Mouse (Mus musculus) thymus, adult 2 months (tissue): ENCODE data around the gene Sirt7. TPM values are rescaled to one million over a fixed set of nuclear protein-coding genes. Genes with fewer than 3 reads are reported as not detected.

Source experiments
- DNase-seq: peaks from one replicate; pipeline ENCODE4 v3.0.0; 2021
- H3K27ac ChIP-seq: fragments of 200-500 bp; 2 replicates; pipeline ENCODE4 v1.5.1; 2012; ENCODE audit warnings: low read length, control low read depth; ENCODE audit not compliant: control insufficient read depth, insufficient read depth
- H3K27me3 ChIP-seq: fragments of 200-500 bp; 2 replicates; pipeline ENCODE4 v1.6.1; 2012; ENCODE audit warnings: mild to moderate bottlenecking, low read length, moderate library complexity, mixed read lengths; ENCODE audit not compliant: control insufficient read depth, insufficient read depth
- H3K36me3 ChIP-seq: fragments of 200-500 bp; 2 replicates; pipeline ENCODE4 v1.6.1; 2012; ENCODE audit warnings: mild to moderate bottlenecking, low read length, moderate library complexity; ENCODE audit not compliant: control insufficient read depth, insufficient read depth
- H3K4me1 ChIP-seq: fragments of 200-500 bp; replicated peaks from 2 replicates; pipeline ENCODE4 v1.6.1; 2012; ENCODE audit warnings: low read length; ENCODE audit not compliant: control insufficient read depth, insufficient read depth
- H3K4me3 ChIP-seq: fragments of 200-500 bp; 2 replicates; pipeline ENCODE4 v1.5.1; 2012; ENCODE audit warnings: mild to moderate bottlenecking, low read length, control low read depth, moderate library complexity; ENCODE audit not compliant: control insufficient read depth, insufficient read depth
- CTCF ChIP-seq: fragments of 200-500 bp; IDR thresholded peaks from 2 replicates; pipeline ENCODE4 v1.5.1; 2012; ENCODE audit warnings: mild to moderate bottlenecking, control low read depth, low read length, moderate library complexity, borderline replicate concordance; ENCODE audit not compliant: control insufficient read depth, poor library complexity, insufficient read depth; ENCODE audit errors: extremely low read depth
- POLR2A ChIP-seq: fragments of 200-500 bp; IDR thresholded peaks from 2 replicates; pipeline ENCODE4 v1.6.1; 2012; ENCODE audit warnings: mild to moderate bottlenecking, low read length, control low read depth, moderate library complexity; ENCODE audit not compliant: control insufficient read depth, poor library complexity, insufficient read depth; ENCODE audit errors: extremely low read depth
- WGBS: fragments of 180-500 bp; shearing (Covaris S2); methylation state at CpG from one replicate; pipeline ENCODE4 v1.1.7; 2018; 5-methylcytosine and 5-hydroxymethylcytosine counted together
- polyA plus RNA-seq: library from polyadenylated mRNA; depleted of rRNA; stranded (reverse); fragments of >200 nt; gene quantifications from 2 replicates; pipeline ENCODE4 v1.2.3, GENCODE M21; 2012

The Sirt7 gene
- polyA plus RNA-seq, 1 experiment: 184 TPM

GRCm38 (mm10) chr11:120651872-120652271 lies 26.8 kb upstream of the Sirt7 start:
- Histone ChIP-seq H3K27me3 (no peaks in the 10 kb centered on the region), H3K4me3 (no peak overlapping the region), H3K4me1 (peaks cover 11% of the 10 kb centered on the region), H3K27ac (no peak overlapping the region), H3K36me3 (no peaks in the 10 kb centered on the region)
- TF ChIP-seq POLR2A (no peak), CTCF (no peak)
- WGBS: 96% methylated on average over 3 of the region's 3 CpGs
- no peak for DNase-seq

GRCm38 (mm10) chr11:120648001-120648476 lies 23.0 kb upstream of the Sirt7 start, which contains the start of gene Myadml2:
TSS of gene Myadml2 (minus strand) at chr11:120648158.
- Histone ChIP-seq H3K27me3 (no peaks in the 10 kb centered on the region), H3K36me3 (no peaks in the 10 kb centered on the region), H3K27ac (0 out of 2 replicates have a peak within 1 kb of the TSS, but pooled peaks have one; percentile 34), H3K4me3 (peak within 1 kb of the TSS; percentile 46), H3K4me1 (peaks cover 14% of the 10 kb centered on the region)
- peak; percentile 40 for DNase-seq
- TF ChIP-seq CTCF (no peak), POLR2A (no peak)
- 5% methylated on average over 13 of the region's 13 CpGs for WGBS

GRCm38 (mm10) chr11:120647047-120647830 lies 22.2 kb upstream of the Sirt7 start:
- Histone ChIP-seq H3K4me3 (peak overlapping the region; percentile 46), H3K4me1 (peaks cover 22% of the 10 kb centered on the region), H3K27ac (0 out of 2 replicates have a peak overlapping the region, but pooled peaks have one; percentile 26), H3K27me3 (no peaks in the 10 kb centered on the region; the same call in 1 of the 2 replicates), H3K36me3 (no peaks in the 10 kb centered on the region)
- WGBS: 93% methylated on average over 35 of the region's 35 CpGs
- no peak for DNase-seq
- no peak for TF ChIP-seq POLR2A
- TF ChIP-seq CTCF: no peak

- Histone ChIP-seq H3K27me3 (no peaks in the 10 kb centered on the region; the same call in 1 of the 2 replicates), H3K27ac (no peak within 1 kb of the TSS), H3K4me3 (peak within 1 kb of the TSS; percentile 32), H3K4me1 (peaks cover 30% of the 10 kb centered on the region), H3K36me3 (no peaks in the 10 kb centered on the region)
- under 1% methylated on average over 15 of the region's 15 CpGs for WGBS
- TF ChIP-seq POLR2A: no peak
- TF ChIP-seq CTCF: 0 out of 2 replicates have a peak, but pooled peaks have one; percentile 36
- peak; percentile 97 for DNase-seq
Measured at GRCm38 (mm10) chr11:120643601-120643987, 18.6 kb upstream of the Sirt7 start, which contains the start of gene Pycr1. TSS of gene Pycr1 (minus strand) at chr11:120643769.

DNA sequence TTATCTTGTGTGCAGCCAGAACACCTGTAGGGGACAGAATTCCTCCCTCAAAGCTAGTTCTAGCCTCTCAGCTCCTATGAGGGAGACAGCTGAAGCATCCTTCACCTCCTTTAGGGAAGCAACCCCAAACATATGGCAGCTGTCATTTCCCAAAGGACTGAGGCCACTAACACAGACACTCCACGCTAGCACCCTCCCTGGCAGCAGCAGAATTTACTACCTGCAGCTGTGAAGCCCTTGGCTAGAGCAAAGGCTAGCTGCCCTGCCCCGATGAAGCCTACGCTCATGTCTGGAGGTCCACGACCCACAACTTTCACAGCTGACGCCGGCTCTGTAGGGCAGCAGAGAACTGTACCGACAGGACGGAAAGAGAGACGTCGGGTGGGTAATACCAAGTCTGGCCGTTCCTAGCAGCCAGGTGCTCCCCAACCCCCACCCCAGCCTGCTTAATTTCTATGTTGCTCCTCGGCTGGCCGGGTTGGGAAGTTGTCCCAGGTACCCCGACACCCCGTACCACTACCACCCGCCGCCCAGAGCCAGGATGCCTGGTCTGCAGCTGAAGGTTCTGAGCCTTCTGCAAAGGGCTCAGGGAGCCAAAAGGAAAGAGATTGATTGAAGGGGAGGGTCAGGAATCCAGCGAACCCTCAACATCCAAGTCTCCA lies 18.0 kb upstream of the Sirt7 start:
- Histone ChIP-seq H3K27me3 (no peaks in the 10 kb centered on the region; the same call in 1 of the 2 replicates), H3K4me3 (peak overlapping the region; percentile 32), H3K4me1 (peaks cover 27% of the 10 kb centered on the region), H3K36me3 (no peaks in the 10 kb centered on the region), H3K27ac (no peak overlapping the region)
- no peak for TF ChIP-seq CTCF
- no peak for TF ChIP-seq POLR2A
- WGBS: 2% methylated on average over 18 of the region's 18 CpGs
- peak; percentile 34 for DNase-seq

GRCm38 (mm10) chr11:120641869-120642268 lies 16.8 kb upstream of the Sirt7 start:
- no peak for DNase-seq
- Histone ChIP-seq H3K4me1 (peaks cover 19% of the 10 kb centered on the region), H3K36me3 (no peaks in the 10 kb centered on the region), H3K4me3 (no peak overlapping the region), H3K27me3 (no peaks in the 10 kb centered on the region; the same call in 1 of the 2 replicates), H3K27ac (no peak overlapping the region)
- 43% methylated on average over 8 of the region's 8 CpGs for WGBS
- TF ChIP-seq CTCF (no peak), POLR2A (no peak)
